Mouse (Mus musculus) natural killer cell, adult 2 months (primary cell): ENCODE data around the gene Scgb1c1.
"Not testable (repeated sequence)": the region's sequence is repeated elsewhere in the genome, so short reads cannot be mapped to it uniquely, and the experiment has no call there.

Experiments used
- DNase-seq, 2 experiments: peaks; one replicate each; pipeline ENCODE4 v3.0.0; 2022; ENCODE audit warnings: low spot score in 2 of 2

Scgb1c1 gene

GRCm38 (mm10) chr7:140880865-140881515 is 35.6 kb downstream of the Scgb1c1 start:
- DNase-seq, result no peak

GRCm38 (mm10) chr7:140881696-140882468 is 36.5 kb downstream of the Scgb1c1 start, which contains the start of the genes Psmd13 and Sirt3:
TSS of gene Psmd13 (plus strand) at chr7:140881968.
TSS of gene Sirt3 (minus strand) at chr7:140882309.
- peak; percentile 90 for DNase-seq

- DNase-seq, result no peak
These were observed 37.1 kb downstream of the Scgb1c1 start for GRCm38 (mm10) chr7:140882469-140882803.

- not testable (repeated sequence) for DNase-seq
These were observed 45.3 kb downstream of the Scgb1c1 start for GRCm38 (mm10) chr7:140890636-140891035.

- no peak for DNase-seq
These were observed 48.7 kb downstream of the Scgb1c1 start for GRCm38 (mm10) chr7:140894031-140894430.

- DNase-seq, result no peak
These were observed 49.3 kb downstream of the Scgb1c1 start for GRCm38 (mm10) chr7:140894611-140895010.
